Mouse (Mus musculus) intestine, embryonic 14.5 days (tissue): ENCODE results near the gene Otoa. TPM values are rescaled to one million over a fixed set of nuclear protein-coding genes. Genes with fewer than 3 reads are reported as not detected.

Source experiments
- ATAC-seq: fragments of 200-750 bp; cut with Nextera tagmentation; replicated peaks from 2 replicates; pipeline ENCODE4 v1.8.0; 2017; ENCODE audit warnings: low read depth, moderate number of reproducible peaks, moderate TSS enrichment, moderate library complexity; ENCODE audit not compliant: low FRiP score, low TSS enrichment
- DNase-seq: peaks from one replicate; pipeline ENCODE4 v3.0.0-alpha.2; 2018; ENCODE audit warnings: low spot score
- H3K27ac ChIP-seq: fragments of 300-500 bp; sonication (generic); 2 replicates; pipeline ENCODE4 v1.5.1; 2014; ENCODE audit warnings: low read depth, mild to moderate bottlenecking, control low read depth
- H3K27me3 ChIP-seq: fragments of 300-500 bp; sonication (generic); replicated peaks from 2 replicates; pipeline ENCODE4 v1.6.1; 2014; ENCODE audit warnings: low read length, control low read depth; ENCODE audit not compliant: control insufficient read depth, insufficient read depth
- H3K36me3 ChIP-seq: fragments of 300-500 bp; sonication (generic); 2 replicates; pipeline ENCODE4 v1.6.1; 2014; ENCODE audit warnings: low read length, control low read depth; ENCODE audit not compliant: control insufficient read depth, insufficient read depth
- H3K4me1 ChIP-seq: fragments of 300-500 bp; sonication (generic); replicated peaks from 2 replicates; pipeline ENCODE4 v1.6.1; 2014; ENCODE audit warnings: low read length, control low read depth, mixed read lengths; ENCODE audit not compliant: control insufficient read depth, insufficient read depth
- H3K4me2 ChIP-seq: fragments of 300-500 bp; sonication (generic); 2 replicates; pipeline ENCODE4 v1.6.1; 2014; ENCODE audit warnings: low read length
- H3K4me3 ChIP-seq: fragments of 300-500 bp; sonication (generic); 2 replicates; pipeline ENCODE4 v1.5.1; 2014; ENCODE audit warnings: low read depth, low read length, control low read depth, mixed read lengths
- H3K9ac ChIP-seq: fragments of 300-500 bp; sonication (generic); 2 replicates; pipeline ENCODE4 v1.6.1; 2014; ENCODE audit warnings: mild to moderate bottlenecking, low read length
- H3K9me3 ChIP-seq: fragments of 300-500 bp; sonication (generic); 2 replicates; pipeline ENCODE4 v1.6.1; 2016; ENCODE audit warnings: low read length, control low read depth; ENCODE audit not compliant: control insufficient read depth
- WGBS: fragments of 180-500 bp; shearing (Covaris S2); extraction: QIAGEN DNeasy Blood & Tissue Kit; methylation state at CpG from one replicate; pipeline ENCODE4 v1.1.7; 2014; 5-methylcytosine and 5-hydroxymethylcytosine counted together
- polyA plus RNA-seq: library from polyadenylated mRNA; unstranded; fragments of >200 nt; fragmentation: Nextera tagmentation; extraction: Ambion mirVana; gene quantifications from 2 replicates; pipeline ENCODE4 v1.2.1, GENCODE M21; 2014

The Otoa gene
- polyA plus RNA-seq, 1 experiment from 2014 or later = 0.11 TPM

DNA sequence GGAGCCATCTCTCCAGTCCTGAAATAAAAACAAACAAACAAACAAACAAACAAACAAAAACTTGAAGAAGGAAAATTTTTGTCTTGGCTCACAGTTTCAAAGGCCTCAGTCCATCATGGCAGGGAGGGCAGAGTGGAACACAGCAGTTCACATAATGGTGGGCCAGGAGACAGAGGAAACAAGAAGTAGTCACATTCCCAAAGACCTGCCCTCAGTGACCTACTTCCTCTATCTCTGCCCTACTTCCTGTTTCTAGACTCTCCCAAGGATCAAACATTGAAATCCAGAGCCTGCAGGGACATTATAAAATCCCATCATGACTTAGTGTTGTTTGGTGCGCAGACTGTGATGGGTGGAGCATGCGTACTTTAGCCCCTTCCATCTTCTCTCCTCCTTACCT, 49.4 kb downstream of the Otoa start:
- no peak overlapping the region for H3K4me2 ChIP-seq
- DNase-seq (no peak), ATAC-seq (no peak)
- no peak overlapping the region for H3K4me3 ChIP-seq
- H3K4me1 ChIP-seq = no peaks in the 10 kb centered on the region
- H3K9me3 ChIP-seq = peaks cover 6% of the 10 kb centered on the region; the same call in 1 of the 2 replicates
- H3K36me3 ChIP-seq = no peaks in the 10 kb centered on the region
- H3K27me3 ChIP-seq = no peaks in the 10 kb centered on the region
- H3K9ac ChIP-seq = no peak overlapping the region
- WGBS = 98% methylated on average over 2 of the region's 2 CpGs
- no peak overlapping the region for H3K27ac ChIP-seq

DNA sequence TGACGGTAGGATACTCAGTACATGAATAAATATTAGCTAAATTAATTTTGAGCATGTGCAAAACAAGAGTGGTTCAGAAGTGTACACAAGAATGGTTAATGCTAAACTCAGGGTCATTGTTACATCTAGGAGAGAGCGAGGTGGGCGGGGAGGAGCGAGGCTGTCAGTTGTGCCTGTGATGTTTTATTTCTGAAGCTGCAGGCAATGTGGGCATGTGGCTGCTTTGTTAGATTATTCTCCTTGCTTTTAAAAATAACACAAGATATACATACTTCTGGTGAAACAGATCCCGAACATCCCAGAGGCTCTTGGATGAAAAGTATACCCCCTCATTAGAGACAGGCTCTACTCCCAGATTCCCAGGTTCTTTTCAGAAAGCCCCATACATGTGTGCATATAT, 59.8 kb downstream of the Otoa start:
- 73% methylated on average over 5 of the region's 5 CpGs for WGBS
- Histone ChIP-seq H3K36me3 (no peaks in the 10 kb centered on the region), H3K4me2 (no peak overlapping the region), H3K4me1 (no peaks in the 10 kb centered on the region), H3K9ac (no peak overlapping the region), H3K27me3 (no peaks in the 10 kb centered on the region), H3K4me3 (no peak overlapping the region), H3K9me3 (no peaks in the 10 kb centered on the region), H3K27ac (no peak overlapping the region)
- ATAC-seq (no peak), DNase-seq (no peak)

DNA sequence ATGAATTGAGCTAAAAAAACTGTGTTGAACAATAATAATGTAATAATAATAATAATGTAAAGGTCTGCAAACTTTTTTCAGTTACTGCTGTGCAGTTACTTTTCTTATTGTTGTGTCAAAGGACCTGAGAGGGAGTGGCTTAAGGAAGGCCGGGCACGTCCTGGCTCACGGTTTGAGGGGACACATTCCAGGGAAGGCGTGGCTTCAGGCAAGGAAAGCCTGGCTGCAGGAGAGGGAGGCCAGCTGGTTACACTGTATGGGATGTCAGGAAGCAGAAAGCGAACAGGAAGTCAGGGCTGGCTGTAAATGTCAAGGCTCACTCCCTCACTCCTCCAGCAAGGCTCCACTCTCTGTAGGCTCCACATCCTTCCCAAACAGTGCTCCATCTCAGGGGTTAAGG, 69.2 kb downstream of the Otoa start:
- Histone ChIP-seq H3K36me3 (no peaks in the 10 kb centered on the region), H3K4me2 (no peak overlapping the region), H3K27me3 (no peaks in the 10 kb centered on the region), H3K4me1 (no peaks in the 10 kb centered on the region), H3K9me3 (no peaks in the 10 kb centered on the region), H3K9ac (no peak overlapping the region), H3K27ac (no peak overlapping the region), H3K4me3 (no peak overlapping the region)
- DNase-seq = no peak
- 78% methylated on average over 5 of the region's 5 CpGs for WGBS
- no peak for ATAC-seq

DNA sequence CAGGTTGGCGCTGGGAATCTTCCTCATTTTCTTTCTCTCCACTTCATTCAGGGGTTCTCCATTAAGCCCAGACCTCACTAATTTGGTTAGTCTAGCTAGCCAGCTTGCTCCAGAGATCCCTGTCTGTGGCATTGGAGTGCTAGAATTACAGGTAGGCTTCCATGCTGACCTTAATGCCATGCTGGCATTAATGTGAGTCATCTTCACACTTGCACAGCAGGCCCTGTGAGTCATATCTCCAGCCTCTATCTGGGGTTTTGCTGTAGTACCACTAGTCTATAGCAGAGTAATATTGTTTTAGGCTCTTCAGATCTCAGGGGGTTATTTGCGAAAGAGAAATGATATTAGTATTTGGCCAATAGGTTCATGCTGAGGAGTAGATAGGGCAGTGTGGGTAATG, 70.7 kb downstream of the Otoa start:
- Histone ChIP-seq H3K4me3 (no peak overlapping the region), H3K36me3 (no peaks in the 10 kb centered on the region), H3K4me1 (no peaks in the 10 kb centered on the region), H3K4me2 (no peak overlapping the region), H3K9me3 (no peaks in the 10 kb centered on the region), H3K27me3 (no peaks in the 10 kb centered on the region), H3K9ac (no peak overlapping the region), H3K27ac (no peak overlapping the region)
- WGBS = 93% methylated on average over 2 of the region's 2 CpGs
- ATAC-seq = no peak
- DNase-seq = no peak

DNA sequence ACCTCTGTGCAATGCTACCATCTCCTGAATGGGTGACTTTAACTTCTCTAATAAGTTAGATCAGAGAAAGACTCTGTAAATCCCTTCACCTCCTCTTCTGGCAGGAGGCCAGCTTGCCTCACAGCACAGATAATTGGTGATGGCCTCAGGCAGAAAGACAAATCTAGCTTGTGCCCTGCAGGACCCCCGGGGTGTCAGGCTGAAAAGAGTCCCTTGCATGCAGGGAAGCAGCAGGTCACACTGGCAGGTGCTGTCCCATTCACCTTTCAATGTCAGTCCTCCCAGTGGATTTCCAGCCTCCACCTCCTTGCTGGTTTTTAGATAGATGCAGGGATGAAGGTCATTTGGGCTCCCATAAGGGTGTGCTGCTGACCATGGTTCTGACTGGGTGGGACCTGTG, 84.2 kb downstream of the Otoa start:
- DNase-seq (no peak), ATAC-seq (no peak)
- no peak overlapping the region for H3K9ac ChIP-seq
- no peak overlapping the region for H3K27ac ChIP-seq
- no peaks in the 10 kb centered on the region for H3K4me1 ChIP-seq
- H3K36me3 ChIP-seq = no peaks in the 10 kb centered on the region
- H3K9me3 ChIP-seq = no peaks in the 10 kb centered on the region
- no peak overlapping the region for H3K4me3 ChIP-seq
- no peak overlapping the region for H3K4me2 ChIP-seq
- no peaks in the 10 kb centered on the region for H3K27me3 ChIP-seq
- WGBS = 69% methylated on average over 1 of the region's 1 CpGs

DNA sequence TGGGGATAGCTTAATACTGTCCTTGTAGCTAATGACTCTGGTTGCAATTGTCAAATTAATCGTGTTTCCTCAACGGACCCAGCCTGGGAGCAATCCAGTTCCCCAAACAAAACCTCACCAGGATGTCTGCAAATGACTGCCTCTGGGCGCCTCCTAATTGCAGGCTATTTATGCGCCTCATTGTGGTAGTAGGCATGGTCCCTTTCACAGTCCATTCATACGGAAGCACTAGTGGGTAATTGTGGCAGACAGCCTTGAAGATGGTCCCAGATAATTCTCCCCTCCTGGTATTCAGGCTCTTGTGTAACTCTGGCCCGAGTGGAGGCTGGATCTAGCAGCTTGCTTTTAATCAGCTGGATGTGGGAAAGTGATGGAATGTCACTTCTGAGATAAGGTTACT, 90.4 kb downstream of the Otoa start:
- Histone ChIP-seq H3K4me1 (no peaks in the 10 kb centered on the region), H3K4me2 (no peak overlapping the region), H3K4me3 (no peak overlapping the region), H3K9me3 (no peaks in the 10 kb centered on the region), H3K36me3 (no peaks in the 10 kb centered on the region), H3K27me3 (no peaks in the 10 kb centered on the region), H3K9ac (no peak overlapping the region), H3K27ac (no peak overlapping the region)
- 9% methylated on average over 6 of the region's 6 CpGs for WGBS
- ATAC-seq (no peak), DNase-seq (no peak)

DNA sequence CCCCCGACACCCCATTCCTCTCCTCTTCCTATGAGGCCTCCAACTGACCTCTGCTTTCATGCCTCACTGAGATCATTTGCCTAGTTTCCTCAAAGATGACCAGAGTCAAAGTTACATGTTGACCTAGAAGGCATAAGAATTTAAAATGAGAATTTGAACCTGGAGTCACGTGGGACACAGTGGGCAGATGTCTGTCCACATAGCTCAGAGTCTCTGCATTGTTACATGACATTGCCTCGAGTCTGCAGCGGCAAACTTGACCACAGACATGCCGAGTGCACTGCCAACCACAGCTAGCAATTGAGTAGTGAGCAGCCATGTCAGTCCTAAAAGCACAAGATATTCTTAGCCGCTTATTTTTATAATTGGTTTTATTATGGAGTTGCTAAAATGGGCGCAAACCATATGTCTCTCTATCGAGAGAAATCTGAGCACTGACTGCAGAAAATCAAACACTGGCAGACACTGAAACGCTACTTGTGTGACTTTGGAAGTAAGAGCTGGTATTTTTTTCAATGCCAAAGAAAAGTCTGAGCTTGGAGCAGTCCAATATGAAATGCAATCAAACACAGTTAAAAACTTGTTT, 105.8 kb downstream of the Otoa start:
- Histone ChIP-seq H3K36me3 (no peaks in the 10 kb centered on the region), H3K4me3 (no peak overlapping the region), H3K4me2 (no peak overlapping the region), H3K27ac (no peak overlapping the region), H3K4me1 (no peaks in the 10 kb centered on the region), H3K27me3 (no peaks in the 10 kb centered on the region), H3K9ac (no peak overlapping the region), H3K9me3 (no peaks in the 10 kb centered on the region)
- ATAC-seq (no peak), DNase-seq (no peak)
- WGBS = 85% methylated on average over 9 of the region's 9 CpGs

DNA sequence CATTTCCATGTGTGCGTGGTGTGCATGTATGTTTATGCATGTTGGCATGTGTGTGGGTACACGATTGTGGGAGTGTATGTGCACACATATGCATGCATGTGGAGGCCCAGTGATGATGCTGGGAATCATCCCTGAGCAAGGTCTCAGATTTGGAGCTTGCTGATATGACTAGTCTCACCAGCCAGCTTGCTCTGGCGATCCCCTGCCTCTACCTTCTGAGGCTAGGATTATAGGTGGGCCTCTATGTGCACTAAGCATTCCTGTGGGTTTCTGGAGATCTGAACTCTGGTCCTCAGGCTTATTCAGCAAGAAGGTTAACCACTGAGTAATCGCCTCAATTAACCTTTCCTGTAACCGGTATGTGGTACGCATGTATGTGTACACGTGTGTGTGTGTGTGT, 107.5 kb downstream of the Otoa start:
- ATAC-seq = no peak
- Histone ChIP-seq H3K4me3 (no peak overlapping the region), H3K4me2 (no peak overlapping the region), H3K27ac (no peak overlapping the region), H3K36me3 (no peaks in the 10 kb centered on the region), H3K4me1 (no peaks in the 10 kb centered on the region), H3K9ac (no peak overlapping the region), H3K27me3 (no peaks in the 10 kb centered on the region), H3K9me3 (no peaks in the 10 kb centered on the region)
- no peak for DNase-seq
- 91% methylated on average over 7 of the region's 7 CpGs for WGBS

DNA sequence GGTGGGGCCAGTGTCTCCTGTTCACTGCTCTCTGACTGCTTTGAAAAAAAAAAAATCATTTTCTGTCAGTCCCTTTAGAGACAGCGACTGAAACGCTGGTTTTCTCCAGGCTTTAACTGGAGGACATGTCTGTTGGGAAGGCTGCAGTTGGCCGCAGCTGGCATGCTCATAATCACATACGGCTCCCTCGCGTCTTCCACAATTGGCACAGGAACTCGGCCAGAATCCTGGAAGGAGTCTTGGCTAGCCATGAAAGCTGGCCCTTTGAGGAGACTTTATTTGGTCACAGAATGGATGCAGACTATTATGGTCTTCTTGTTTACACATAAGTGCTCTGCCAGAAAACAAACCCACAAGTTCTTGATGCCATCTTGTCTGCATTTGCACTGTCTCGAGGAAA, 117.5 kb downstream of the Otoa start:
- no peak overlapping the region for H3K4me2 ChIP-seq
- H3K9ac ChIP-seq = no peak overlapping the region
- H3K36me3 ChIP-seq = no peaks in the 10 kb centered on the region
- H3K4me3 ChIP-seq = no peak overlapping the region
- H3K4me1 ChIP-seq = no peaks in the 10 kb centered on the region
- H3K27me3 ChIP-seq = no peaks in the 10 kb centered on the region
- no peak overlapping the region for H3K27ac ChIP-seq
- no peak for DNase-seq
- WGBS = 85% methylated on average over 8 of the region's 8 CpGs
- ATAC-seq = no peak
- no peaks in the 10 kb centered on the region for H3K9me3 ChIP-seq
